Mouse (Mus musculus): Measurements from ENCODE around the gene Sap30bp.

GRCm38 (mm10) chr11:116009661-116010060, 76.6 kb downstream of the Sap30bp start:
- no peak for TF ChIP-seq POLR2A (IDR thresholded peaks at IDR 0.05; ENCODE audit: insufficient read depth, low read depth, low read length)
- TF ChIP-seq CTCF (IDR thresholded peaks at IDR 0.05): no peak
- no peak for TF ChIP-seq EP300 (IDR thresholded peaks at IDR 0.05; ENCODE audit: insufficient read depth, low read depth, low read length)
